Mouse (Mus musculus) testis, adult 2 months (tissue): ENCODE data around the gene Nsun2. TPM values are rescaled to one million over a fixed set of nuclear protein-coding genes. Genes with fewer than 3 reads are reported as not detected.

ENCODE experiments used
- H3K27ac ChIP-seq: fragments of 200-500 bp; 2 replicates; pipeline ENCODE4 v1.5.1; 2012; ENCODE audit warnings: low read depth, low read length; ENCODE audit not compliant: control insufficient read depth, insufficient read depth
- H3K27me3 ChIP-seq: fragments of 200-500 bp; 2 replicates; pipeline ENCODE4 v1.6.1; 2012; ENCODE audit warnings: mild to moderate bottlenecking, low read length, moderate library complexity; ENCODE audit not compliant: control insufficient read depth, insufficient read depth
- H3K36me3 ChIP-seq: fragments of 200-500 bp; 2 replicates; pipeline ENCODE4 v1.6.1; 2012; ENCODE audit warnings: mild to moderate bottlenecking, low read length; ENCODE audit not compliant: control insufficient read depth, insufficient read depth
- H3K4me1 ChIP-seq: fragments of 200-500 bp; 2 replicates; pipeline ENCODE4 v1.6.1; 2012; ENCODE audit warnings: low read length; ENCODE audit not compliant: control insufficient read depth, insufficient read depth
- H3K4me3 ChIP-seq: fragments of 200-500 bp; 2 replicates; pipeline ENCODE4 v1.5.1; 2012; ENCODE audit warnings: low read depth, mild to moderate bottlenecking, low read length, moderate library complexity, mixed read lengths; ENCODE audit not compliant: control insufficient read depth
- CTCF ChIP-seq: fragments of 200-500 bp; IDR thresholded peaks from 2 replicates; pipeline ENCODE4 v1.5.1; 2012; ENCODE audit warnings: low read depth, mild to moderate bottlenecking, inconsistent platforms, low read length, moderate library complexity; ENCODE audit not compliant: control insufficient read depth, insufficient read depth, insufficient replicate concordance
- POLR2A ChIP-seq: fragments of 200-500 bp; IDR thresholded peaks from 2 replicates; pipeline ENCODE4 v1.6.1; 2012; ENCODE audit warnings: low read depth, mild to moderate bottlenecking, inconsistent platforms, low read length, moderate library complexity; ENCODE audit not compliant: control insufficient read depth
- polyA plus RNA-seq: library from polyadenylated mRNA; depleted of rRNA; stranded (reverse); fragments of >200 nt; gene quantifications from 2 replicates; pipeline ENCODE4 v1.2.3, GENCODE M21; 2012; rRNA removed

Nsun2 gene
- 181 and 182 TPM in 2 replicates for polyA plus RNA-seq

DNA sequence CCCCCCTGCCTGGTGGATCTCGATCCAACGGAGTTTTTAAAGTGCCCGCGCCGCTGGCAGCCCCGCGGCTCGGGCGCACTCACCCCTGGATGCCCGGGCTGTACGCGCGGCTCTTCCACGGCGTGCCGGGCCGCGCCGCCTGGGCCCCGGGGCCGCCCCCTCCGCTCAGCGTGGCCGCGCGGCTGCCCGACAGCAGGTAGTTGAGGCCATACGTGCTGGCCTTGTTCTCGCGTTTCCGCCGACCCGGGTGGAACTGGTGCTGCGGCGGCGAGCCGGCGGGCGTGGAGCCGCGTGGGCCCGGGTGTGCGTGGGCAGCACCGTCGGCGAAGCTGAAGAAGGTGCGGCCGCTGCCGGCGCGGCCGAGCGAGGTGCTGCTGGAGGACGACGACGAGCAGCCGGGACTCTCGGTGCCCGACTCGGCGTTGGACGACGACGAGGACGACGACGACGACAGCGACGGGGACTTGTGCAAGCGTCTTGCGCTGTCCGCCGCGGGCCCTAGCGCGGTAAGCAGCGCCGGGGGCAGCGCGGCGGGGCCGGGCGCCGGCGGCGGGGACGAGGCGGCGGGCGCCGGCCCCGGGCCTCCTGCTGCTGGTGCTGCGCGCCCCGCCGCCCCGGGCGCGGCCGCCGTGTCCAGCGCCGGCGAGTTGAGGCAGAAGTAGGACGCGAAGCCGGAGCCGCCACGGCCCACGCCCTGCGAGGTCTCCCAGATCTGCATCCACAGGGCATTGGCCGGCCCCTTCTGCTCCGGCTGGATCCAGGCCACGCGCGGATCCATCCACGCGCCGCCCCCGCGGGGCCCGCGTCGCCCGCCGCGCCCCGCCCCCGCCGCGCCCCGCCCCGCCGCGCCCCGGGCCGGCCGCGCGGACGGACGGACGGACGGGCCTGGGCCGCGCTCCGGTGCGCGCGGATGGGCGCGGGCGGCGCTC lies at the start of gene Nsun2:
Gene Nsun2 (plus strand): TSS at position 342 of the 929 bp plus-strand sequence.
- peak within 1 kb of the TSS; percentile 77 for H3K27ac ChIP-seq
- H3K27me3 ChIP-seq = no peaks in the 10 kb centered on the region
- no peak for TF ChIP-seq POLR2A
- no peak for TF ChIP-seq CTCF
- H3K4me1 ChIP-seq = peaks cover 16% of the 10 kb centered on the region
- H3K36me3 ChIP-seq = no peaks in the 10 kb centered on the region
- H3K4me3 ChIP-seq = peak within 1 kb of the TSS; percentile 93

DNA sequence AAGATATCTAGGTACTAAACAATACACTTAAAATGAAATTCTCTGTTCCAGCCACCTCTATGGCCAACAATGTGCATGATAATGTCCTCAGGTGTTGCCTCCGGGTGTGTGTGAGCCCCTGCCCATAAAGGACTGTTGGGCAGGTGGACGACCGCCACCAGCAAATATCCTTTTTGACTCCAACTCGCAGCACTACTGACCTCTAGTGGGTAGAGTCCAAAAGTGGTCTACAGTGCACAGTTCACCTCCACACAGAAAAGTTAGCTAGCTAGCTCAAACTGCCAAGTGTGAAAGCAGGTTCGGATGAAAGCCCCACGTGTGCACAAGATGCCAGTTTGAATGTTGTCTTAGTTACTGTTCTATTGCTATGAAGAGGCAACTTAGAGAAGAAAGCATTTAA lies 48.2 kb upstream of the Nsun2 start:
- TF ChIP-seq CTCF (peak; percentile 35; the same call in 1 of the 2 replicates), POLR2A (no peak)
- Histone ChIP-seq H3K4me3 (no peak overlapping the region), H3K36me3 (no peaks in the 10 kb centered on the region), H3K27ac (no peak overlapping the region), H3K4me1 (peaks cover 2% of the 10 kb centered on the region; the same call in 1 of the 2 replicates), H3K27me3 (no peaks in the 10 kb centered on the region)

DNA sequence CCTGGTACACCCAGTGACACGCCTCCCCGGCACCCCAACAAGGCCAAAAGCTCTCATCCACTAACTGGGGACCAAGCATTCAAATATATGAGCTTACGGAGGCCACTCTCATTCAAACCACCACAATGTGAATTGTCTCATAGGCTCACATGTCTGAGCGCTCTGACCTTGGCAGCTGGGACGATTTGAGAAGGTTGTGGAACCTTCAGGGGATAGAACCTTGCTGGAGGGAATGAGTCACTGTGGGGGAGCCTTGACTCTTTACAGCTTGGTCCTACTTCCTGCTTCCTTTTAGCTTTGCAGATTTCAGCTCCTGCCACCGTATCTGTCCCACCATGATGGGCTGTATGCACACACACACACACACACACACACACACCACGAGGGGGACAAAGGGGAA lies 47.7 kb upstream of the Nsun2 start:
- no peak for TF ChIP-seq CTCF
- no peak for TF ChIP-seq POLR2A
- no peaks in the 10 kb centered on the region for H3K36me3 ChIP-seq
- H3K27me3 ChIP-seq = no peaks in the 10 kb centered on the region
- H3K4me1 ChIP-seq = peaks cover 2% of the 10 kb centered on the region; the same call in 1 of the 2 replicates
- H3K27ac ChIP-seq = no peak overlapping the region
- no peak overlapping the region for H3K4me3 ChIP-seq

DNA sequence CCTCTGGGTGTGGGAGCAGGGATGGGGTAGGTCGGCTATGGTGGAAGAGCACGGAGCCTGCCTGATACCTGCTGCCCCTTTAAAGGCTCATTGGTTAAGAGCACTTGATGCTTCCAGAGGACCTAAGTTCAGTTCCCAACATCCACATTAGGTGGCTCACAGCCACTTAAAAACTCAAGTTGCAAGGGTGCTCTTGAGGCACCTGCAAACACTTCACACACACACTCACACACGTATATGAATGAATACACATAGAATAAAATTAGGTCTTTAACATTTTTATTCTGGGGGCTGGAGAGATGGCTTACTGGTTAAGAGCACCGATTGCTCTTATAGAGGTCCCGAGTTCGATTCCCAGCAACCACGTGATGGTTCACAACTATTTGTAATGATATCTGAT lies 46.4 kb upstream of the Nsun2 start:
- H3K36me3 ChIP-seq = no peaks in the 10 kb centered on the region
- peaks cover 2% of the 10 kb centered on the region; the same call in 1 of the 2 replicates for H3K4me1 ChIP-seq
- H3K4me3 ChIP-seq = no peak overlapping the region
- no peak for TF ChIP-seq CTCF
- no peak for TF ChIP-seq POLR2A
- H3K27me3 ChIP-seq = no peaks in the 10 kb centered on the region
- no peak overlapping the region for H3K27ac ChIP-seq

DNA sequence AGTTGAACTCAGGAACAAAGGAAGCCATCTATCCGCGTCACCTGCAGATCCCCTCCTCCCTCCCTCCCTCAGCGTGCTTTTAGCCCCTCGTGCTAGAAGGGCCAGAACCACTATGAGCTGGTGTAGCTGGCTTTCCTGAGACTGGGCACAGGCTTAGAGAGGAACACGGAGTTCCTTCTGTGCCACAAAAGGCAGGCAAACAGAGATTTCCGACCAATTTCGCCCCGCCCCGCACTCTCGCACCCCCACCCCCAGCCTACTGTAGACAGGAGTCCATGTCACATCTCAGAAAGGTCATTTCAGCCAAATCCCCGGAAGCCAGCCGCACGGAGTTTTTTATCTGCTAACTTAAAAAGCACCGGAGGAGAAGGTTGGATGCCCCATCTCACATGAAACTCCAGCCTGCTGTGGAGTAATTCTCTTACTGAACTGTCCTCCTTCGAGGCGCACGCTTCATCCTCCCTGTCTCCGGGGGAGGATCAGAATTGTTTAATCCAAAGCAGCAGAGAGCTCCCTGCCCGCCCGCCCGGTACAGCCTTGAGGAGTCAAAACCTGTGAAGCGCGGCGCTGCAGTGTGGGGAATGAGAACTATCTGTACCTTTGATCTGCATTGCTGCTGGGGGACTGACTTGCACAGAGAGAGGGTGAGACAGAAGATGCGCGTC lies 45.8 kb upstream of the Nsun2 start:
- H3K4me1 ChIP-seq = peaks cover 2% of the 10 kb centered on the region; the same call in 1 of the 2 replicates
- H3K27ac ChIP-seq = no peak overlapping the region
- H3K27me3 ChIP-seq = no peaks in the 10 kb centered on the region
- H3K4me3 ChIP-seq = no peak overlapping the region
- no peaks in the 10 kb centered on the region for H3K36me3 ChIP-seq
- TF ChIP-seq POLR2A (no peak), CTCF (no peak)

DNA sequence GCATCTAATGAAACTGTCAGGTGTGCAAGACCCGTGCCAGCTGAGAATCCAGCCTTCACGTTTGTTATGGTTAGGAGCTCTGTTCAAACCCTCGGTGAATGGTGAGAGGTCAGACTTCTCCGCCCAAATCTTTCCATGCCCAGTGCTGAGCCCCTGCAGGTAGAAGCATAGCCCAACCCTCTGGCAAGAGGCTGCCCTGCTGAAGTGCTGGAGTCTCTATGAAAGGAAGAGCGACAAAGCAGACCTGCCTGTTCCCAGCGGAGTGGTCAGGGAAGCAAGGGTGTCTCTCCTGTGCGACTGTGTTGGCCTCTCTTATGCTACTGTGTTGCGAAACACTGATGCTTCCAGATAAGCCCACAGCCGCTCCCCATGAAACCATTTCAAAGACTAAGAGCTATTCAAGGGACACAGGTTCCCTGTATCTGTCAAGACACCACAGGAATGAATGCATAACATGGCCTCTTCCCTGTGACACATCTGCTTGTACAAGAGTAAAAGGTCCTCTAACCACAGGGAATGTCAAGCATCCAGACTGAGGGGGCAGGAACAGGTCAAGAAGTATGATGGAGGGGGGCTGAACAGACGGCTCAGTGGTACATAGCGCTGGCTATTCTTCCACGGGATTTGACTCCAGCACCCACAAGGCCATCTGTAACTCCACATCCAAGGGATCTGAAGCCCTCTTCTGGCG lies 44.8 kb upstream of the Nsun2 start:
- H3K27ac ChIP-seq = no peak overlapping the region
- TF ChIP-seq CTCF (no peak), POLR2A (no peak)
- no peak overlapping the region for H3K4me3 ChIP-seq
- no peaks in the 10 kb centered on the region for H3K27me3 ChIP-seq
- no peaks in the 10 kb centered on the region for H3K36me3 ChIP-seq
- peaks cover 4% of the 10 kb centered on the region; the same call in 1 of the 2 replicates for H3K4me1 ChIP-seq
